Mouse (Mus musculus): ENCODE measurements around the gene Slc22a20. TPM values are rescaled to one million over a fixed set of nuclear protein-coding genes. Genes with fewer than 3 reads are reported as not detected.

Gene Slc22a20
- total RNA-seq (2015; ENCODE audit: low replicate concordance): not detected in 2 replicates
- total RNA-seq (2017; ENCODE audit: low replicate concordance): not detected in 2 replicates

DNA sequence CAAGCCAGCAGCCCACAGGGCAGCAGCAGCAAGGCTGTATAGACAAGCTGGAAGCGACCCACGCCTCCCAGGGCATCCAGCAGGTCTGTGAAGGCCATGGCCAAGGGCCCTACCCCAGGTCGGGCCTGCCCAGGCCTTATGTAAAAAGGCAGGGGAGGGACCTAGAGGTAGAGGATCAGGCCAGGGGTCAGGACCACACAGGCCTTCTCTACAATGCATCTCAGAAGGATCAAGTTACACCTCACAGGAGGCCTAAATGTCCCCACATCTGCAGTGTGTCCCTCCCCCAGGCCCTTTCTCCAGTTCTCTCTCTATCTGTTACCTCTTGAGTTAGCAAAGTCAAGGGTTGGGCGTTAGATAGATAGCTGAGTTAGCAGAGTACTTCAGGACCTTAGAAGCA is at the start of gene Slc22a20:
Slc22a20 (minus strand) TSS at position 101 of the 400 bp plus-strand sequence.
- no peak for ATAC-seq (replicated peaks; ENCODE audit: low FRiP score, poor library complexity, severe bottlenecking)

GRCm38 (mm10) chr19:6030520-6031280 is 44.8 kb upstream of the Slc22a20 start:
- ATAC-seq (replicated peaks; ENCODE audit: low FRiP score, poor library complexity, severe bottlenecking): 0 out of 2 replicates have a peak, but pooled peaks have one; percentile 40

DNA sequence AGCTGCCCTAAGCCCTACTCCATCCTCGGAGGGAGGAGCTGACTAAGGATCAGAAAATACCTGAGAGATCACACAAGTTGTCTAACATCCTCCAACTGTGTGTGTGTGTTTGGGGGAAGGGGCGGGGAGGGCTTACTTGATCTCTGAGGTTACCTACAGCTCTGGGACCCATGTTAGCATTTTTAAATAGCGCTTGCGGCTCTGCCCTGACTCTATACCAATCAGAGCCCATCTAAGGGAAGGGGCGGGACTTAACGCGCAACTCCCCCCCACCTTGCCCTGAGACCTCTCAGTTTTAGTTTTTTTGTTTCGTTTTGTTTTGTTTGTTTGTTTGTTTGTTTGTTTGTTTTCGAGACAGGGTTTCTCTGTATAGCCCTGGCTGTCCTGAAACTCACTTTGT is 43.5 kb upstream of the Slc22a20 start:
- no peak for ATAC-seq (replicated peaks; ENCODE audit: low FRiP score, poor library complexity, severe bottlenecking)

- no peak for ATAC-seq (replicated peaks; ENCODE audit: low FRiP score, poor library complexity, severe bottlenecking)
Observed at GRCm38 (mm10) chr19:6028991-6029390, 43.0 kb upstream of the Slc22a20 start.

DNA sequence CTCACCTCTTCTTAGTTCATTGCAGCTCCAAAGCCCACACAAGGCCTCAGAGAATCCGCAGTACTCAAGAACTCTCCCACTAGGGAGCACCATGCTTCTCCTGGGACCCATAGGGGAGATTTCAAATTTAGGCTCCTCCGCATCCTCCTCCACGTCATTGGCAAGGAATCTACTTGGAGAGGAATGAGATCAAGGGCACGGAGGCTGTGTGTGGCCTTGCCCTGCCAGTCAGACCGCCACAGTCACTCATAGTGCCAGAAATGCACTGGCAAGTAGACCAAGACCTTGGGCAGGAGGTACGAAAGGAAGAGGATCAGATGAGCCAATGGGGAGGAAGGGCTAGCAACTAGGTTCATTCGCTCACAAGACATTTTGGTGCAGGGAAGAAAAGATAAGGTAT is 38.0 kb upstream of the Slc22a20 start:
- ATAC-seq (replicated peaks; ENCODE audit: low FRiP score, poor library complexity, severe bottlenecking): no peak

- no peak for ATAC-seq (replicated peaks; ENCODE audit: low FRiP score, poor library complexity, severe bottlenecking)
Observed at GRCm38 (mm10) chr19:6023059-6023458, 37.1 kb upstream of the Slc22a20 start.

DNA sequence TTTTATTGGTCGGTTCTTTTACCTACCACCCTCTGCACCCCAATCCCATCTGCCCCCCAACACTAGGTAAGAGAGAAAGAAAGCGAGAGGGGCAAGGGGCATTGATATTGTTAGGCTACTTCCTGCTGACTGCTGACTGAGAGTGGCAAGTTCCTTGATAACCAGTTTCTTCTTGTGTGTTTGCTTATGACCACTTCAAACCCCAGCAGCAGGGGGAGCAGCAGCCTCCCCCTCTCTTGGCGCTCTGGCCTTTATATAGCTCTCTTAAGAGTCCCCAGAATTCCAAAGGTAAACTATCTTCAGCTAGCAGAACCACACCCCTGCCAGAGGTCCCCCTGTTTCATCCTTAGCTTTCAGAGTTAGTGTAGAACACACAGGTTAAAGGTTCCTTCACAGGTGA is 34.3 kb upstream of the Slc22a20 start:
- no peak for ATAC-seq (replicated peaks; ENCODE audit: low FRiP score, poor library complexity, severe bottlenecking)

DNA sequence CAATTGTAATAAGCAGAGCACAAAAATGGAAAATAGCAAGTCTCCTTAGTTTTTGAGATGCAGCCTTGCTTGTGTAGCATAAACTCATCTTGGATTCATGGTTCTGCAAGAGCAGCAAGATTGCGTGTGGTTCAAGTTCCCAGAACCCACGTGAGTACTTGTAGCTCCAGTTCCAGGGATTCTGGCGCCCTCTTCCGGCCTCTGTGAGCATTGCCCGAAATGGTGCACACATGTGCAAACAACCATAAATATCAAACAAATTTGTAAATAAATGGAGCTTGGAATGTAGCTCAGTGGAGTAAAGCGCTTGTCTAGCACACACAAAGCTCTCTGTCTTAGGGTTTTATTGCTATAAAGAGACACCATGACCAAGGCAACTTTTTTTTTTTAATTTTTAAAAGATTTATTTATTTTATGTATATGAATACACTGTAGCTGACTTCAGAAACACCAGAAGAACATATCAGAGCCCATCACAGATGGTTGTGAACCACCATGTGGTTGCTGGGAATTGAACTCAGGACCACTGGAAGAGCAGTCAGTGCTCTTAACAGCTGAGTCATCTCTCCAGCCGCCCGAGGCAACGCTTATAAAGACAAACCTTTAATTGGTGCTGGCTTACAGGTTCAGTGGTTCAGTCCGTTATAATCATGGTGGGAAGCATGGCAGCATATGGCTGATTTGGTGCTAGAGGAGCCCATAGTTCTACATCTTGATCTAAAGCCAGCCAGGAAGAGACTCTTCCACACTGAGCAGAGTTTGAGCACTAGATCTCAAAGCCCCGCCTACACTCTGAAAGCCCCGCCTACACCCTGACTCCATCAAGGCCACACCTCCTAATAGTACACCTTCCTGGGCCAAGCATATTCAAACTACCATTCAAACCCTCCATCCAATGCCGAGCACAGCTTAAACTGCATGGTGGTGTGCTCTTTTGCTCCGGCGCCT is 32.5 kb upstream of the Slc22a20 start:
- peak; percentile 55 for ATAC-seq (replicated peaks; ENCODE audit: low FRiP score, poor library complexity, severe bottlenecking)

GRCm38 (mm10) chr19:6016532-6016931 is 30.6 kb upstream of the Slc22a20 start:
- ATAC-seq (replicated peaks; ENCODE audit: low FRiP score, poor library complexity, severe bottlenecking): no peak

DNA sequence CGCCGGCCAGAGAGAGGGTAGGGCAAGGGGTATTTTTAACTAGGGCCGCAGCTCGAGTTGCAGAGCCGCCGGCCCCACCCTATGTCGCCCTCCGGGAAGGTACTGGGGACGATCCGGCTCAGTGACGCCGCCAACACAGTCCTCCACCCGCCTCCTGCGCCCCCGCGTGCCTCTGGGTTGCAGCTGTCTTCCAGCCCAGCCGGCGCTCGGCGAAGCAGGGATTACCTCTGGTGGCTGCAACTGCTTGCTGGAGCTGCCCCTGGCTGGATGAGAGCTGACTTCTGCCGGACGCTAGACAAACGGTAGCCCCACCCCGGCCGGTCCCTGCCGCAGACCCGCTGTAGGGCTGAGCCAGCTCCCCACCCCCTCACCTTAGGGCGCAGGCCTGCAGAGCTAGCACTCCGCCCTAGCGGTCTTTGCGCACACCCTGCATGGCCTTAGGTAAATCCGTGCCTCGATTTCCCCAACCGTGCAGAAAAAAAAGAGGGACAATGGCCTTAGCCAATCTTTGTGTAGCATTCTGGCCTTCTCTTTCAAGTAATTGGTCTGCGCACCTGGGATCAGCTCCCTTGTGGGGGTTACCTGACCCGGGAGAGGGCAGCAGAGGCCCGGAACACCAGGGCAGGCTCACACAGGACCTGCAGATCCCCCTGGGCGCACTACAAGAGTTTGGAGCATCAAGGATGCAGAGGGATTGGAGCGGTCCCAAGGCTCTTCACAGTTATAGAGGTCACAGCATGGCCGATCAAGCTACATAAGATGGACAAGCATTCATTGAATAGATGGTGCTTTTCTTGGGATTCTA is 29.8 kb upstream of the Slc22a20 start, which contains the start of gene Capn1:
Capn1 (minus strand) TSS at position 387 of the 805 bp plus-strand sequence.
- peak; percentile 51 for ATAC-seq (replicated peaks; ENCODE audit: low FRiP score, poor library complexity, severe bottlenecking)

- peak; percentile 81 for ATAC-seq (replicated peaks; ENCODE audit: low FRiP score, poor library complexity, severe bottlenecking)
Observed at GRCm38 (mm10) chr19:6014991-6015510, 29.1 kb upstream of the Slc22a20 start.

GRCm38 (mm10) chr19:6013691-6014090 is 27.7 kb upstream of the Slc22a20 start:
- no peak for ATAC-seq (replicated peaks; ENCODE audit: low FRiP score, poor library complexity, severe bottlenecking)

GRCm38 (mm10) chr19:6009137-6009536 is 23.2 kb upstream of the Slc22a20 start:
- no peak for ATAC-seq (replicated peaks; ENCODE audit: low FRiP score, poor library complexity, severe bottlenecking)

DNA sequence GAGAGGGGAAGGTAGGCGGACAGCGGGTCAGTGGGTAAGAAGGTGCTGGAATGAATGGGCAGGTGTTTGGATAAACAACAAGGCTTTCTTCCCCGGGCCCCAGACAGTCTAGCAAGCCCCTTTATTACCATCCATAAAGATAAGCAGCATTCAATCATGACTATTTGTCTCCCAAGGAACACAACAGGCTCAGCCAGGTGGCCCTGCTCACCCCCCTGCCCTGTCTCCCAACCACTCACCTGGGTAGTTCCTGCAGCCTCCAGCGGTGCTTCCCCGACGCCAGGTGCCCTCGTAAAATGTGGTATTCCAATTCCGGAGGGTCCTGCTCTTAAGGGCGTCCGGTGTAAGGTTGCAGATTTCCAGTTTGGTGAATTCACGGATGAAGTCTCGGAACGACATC is 21.1 kb upstream of the Slc22a20 start:
- ATAC-seq (replicated peaks; ENCODE audit: low FRiP score, poor library complexity, severe bottlenecking): no peak

DNA sequence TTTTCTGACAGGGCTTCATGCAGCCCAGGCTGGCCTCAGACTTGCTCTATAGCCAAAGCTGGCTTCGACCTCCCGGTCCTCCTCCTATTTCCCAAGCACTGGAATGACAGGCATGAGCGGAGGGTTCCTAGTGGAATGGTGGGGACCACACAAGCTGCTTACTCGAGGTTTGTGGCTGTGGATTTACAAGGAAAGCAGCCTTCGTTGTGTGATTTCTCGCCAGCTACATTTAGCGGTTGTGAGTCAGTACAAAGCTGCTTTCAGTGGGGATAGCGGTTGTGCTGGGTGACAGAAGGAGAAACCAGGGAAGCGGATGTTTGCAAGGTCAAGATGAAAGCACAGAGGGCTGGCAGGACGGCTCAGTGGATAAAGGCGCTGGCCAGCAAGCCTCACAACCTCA is 19.6 kb upstream of the Slc22a20 start:
- ATAC-seq (replicated peaks; ENCODE audit: low FRiP score, poor library complexity, severe bottlenecking): no peak

DNA sequence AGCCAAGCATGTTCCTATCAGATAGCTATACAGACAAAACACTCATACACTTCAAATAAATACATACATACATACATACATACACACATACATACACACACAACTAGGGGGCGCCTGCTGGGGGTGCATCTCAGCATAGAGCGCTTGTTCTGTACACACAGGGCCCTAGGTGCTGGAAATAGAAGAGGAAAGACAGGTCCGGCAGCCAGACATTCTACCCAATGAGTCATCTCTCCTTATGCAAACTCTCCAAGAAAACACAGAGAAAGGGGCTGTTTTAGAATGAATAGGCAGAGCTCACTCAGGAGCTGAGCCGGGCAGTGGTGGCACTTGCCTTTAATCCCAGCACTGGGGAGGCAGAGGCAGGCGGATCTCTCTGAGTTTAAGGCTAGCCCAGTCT is 14.0 kb upstream of the Slc22a20 start:
- ATAC-seq (replicated peaks; ENCODE audit: low FRiP score, poor library complexity, severe bottlenecking): no peak

DNA sequence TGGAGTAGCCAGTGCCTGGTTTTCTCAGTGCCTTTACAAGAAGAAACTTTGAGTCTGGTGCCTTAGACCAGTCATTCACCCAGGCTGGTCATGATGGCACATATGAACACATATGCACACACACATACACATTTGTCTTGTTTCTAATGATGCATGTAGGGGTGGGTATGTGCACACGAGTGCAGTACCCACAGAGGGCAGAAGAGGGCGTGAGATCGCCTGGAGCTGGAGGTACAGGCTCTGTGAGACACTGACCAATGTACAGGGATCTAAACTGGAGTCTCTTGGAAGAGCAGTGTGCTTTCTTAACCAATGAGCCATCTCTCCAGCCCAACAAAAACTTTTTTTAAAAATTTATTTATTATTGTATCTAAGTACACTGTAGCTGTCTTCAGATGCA is 12.2 kb upstream of the Slc22a20 start:
- peak; percentile 63; the same call in 1 of the 2 replicates for ATAC-seq (replicated peaks; ENCODE audit: low FRiP score, poor library complexity, severe bottlenecking)

DNA sequence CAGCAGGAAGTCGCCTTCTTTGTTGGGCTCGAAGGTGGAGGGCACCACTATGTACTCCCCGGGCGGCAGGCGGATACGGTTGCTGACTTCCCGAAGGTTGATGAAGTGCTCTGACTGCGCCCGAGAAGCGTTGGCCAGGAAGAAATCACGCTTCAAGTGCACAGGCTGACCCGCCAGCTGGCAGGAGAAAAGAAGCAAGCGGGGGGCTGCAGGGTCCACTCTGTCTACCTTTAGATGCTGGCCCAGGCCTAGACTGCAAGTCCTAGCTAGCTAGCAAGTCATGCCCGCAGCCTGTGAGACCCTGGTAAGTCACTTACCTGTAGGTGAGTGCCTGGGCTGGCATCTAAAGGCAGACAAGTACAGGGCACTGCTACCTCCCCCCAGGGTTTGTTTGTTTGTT is 8.8 kb upstream of the Slc22a20 start:
- no peak for ATAC-seq (replicated peaks; ENCODE audit: low FRiP score, poor library complexity, severe bottlenecking)

DNA sequence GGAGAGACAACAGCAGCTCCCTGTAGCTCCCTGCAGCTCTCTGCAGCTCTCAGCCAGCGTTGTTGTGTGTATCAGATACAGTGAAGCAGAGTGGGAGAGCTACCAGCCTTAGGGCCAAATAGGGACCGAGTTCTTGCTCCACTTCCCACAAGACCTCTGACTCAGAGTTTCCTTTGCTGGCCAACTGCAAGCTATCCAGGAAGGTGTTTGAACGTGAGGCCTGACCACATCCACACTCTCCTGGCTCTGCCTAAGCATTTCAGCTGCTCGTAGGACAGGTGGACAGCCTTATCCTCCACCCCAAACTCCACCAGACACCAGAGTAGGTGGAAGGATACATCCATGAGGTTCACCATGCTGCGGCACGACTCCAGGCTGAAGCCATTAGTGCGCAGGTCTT is 6.1 kb upstream of the Slc22a20 start:
- no peak for ATAC-seq (replicated peaks; ENCODE audit: low FRiP score, poor library complexity, severe bottlenecking)

DNA sequence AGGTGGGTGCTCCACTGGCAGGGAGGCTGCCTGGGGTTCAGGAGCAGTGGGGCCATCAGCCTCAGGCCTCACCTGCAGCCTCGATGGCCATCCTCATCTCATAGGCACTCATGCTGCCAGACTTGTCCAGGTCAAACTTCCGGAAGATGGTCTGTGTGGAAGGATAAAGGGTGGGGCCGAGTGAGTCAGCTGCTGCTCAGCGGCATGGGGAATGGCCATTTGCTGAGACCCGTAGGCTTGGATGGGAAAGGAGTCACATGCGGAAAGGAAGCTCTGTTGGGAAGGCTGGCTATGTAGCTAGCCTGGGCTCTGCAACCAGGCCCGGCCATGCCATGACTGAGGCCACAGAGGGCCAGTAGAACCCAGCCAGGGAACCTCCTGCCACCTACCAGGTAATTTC is 5.5 kb upstream of the Slc22a20 start:
- ATAC-seq (replicated peaks; ENCODE audit: low FRiP score, poor library complexity, severe bottlenecking): no peak
